Mouse (Mus musculus): ENCODE results near the gene Cux1.

Cux1 gene

GRCm38 (mm10) chr5:136377101-136377500, 190.2 kb downstream of the Cux1 start:
- in situ Hi-C loops (cut with MboI, MseI), result loop anchor here (10.0 kb wide), 1 partner anchor 288 kb away; no protein-coding TSS in a partner anchor

GRCm38 (mm10) chr5:136375350-136375749, 191.9 kb downstream of the Cux1 start:
- in situ Hi-C loops (cut with MboI, MseI), result loop anchor here (10.0 kb wide), 1 partner anchor 289 kb away; no protein-coding TSS in a partner anchor

- in situ Hi-C loops (cut with MboI, MseI), result loop anchor here (10.0 kb wide), 1 partner anchor 293 kb away; no protein-coding TSS in a partner anchor
Observed at GRCm38 (mm10) chr5:136372276-136372675, 195.0 kb downstream of the Cux1 start.

DNA sequence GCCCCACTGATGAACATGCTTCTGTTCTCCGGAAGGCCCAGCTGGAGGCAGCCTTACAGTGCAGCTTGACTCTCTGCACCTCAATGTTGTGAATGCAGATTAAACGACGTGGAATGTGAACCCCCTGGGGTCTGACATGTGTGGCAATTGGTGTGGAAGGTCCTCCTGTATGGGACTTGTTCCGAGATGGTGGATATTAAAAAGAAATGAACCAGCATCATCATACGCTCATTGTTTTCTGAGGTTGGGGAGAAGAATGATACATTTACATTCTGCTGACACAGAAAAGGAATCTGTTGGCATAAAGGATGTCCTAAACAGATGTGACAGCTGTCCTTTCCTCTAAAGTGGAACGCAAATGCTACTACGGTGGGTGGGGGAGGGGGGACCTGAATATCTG, 203.9 kb downstream of the Cux1 start:
- in situ Hi-C loops (cut with MboI, MseI), result no loop called here

DNA sequence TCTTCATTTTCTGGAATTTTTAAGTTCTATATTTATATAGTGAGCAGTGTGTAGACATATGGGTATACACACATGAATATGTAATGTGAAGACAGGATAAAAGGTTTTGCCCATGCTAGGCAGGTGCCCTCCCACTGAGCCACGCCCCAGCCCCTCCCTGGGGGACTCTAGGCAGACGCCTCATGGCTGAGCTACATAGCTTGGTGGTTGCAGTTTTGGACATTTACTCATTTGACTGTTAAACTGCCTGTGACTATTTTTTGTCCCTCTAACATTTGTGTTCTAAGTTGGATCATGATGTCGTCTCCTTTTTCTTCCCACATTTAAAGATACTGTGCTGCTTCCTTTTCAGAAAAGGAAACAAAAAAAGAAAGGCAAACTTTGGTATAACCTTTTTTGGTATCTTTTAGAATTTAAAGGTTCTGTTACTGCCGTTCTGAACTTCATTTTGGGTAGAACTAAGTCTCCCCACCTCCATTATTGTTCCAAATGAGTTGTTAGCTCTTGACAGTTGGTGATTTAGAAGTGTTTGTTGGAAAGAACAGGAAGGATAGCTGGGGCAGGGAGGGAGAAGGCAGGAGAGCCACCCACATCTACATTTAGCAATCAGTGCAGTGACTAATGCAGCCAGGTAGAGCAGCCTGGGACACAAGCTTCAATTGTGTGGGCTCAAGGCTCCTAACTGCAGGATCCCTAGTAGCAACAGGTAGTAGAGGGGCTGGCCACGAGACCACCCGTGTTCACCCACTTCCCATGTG, 204.6 kb downstream of the Cux1 start:
- in situ Hi-C loops (cut with MboI, MseI), result no loop called here

GRCm38 (mm10) chr5:136362021-136362420, 205.3 kb downstream of the Cux1 start:
- in situ Hi-C loops (cut with MboI, MseI), result no loop called here

DNA sequence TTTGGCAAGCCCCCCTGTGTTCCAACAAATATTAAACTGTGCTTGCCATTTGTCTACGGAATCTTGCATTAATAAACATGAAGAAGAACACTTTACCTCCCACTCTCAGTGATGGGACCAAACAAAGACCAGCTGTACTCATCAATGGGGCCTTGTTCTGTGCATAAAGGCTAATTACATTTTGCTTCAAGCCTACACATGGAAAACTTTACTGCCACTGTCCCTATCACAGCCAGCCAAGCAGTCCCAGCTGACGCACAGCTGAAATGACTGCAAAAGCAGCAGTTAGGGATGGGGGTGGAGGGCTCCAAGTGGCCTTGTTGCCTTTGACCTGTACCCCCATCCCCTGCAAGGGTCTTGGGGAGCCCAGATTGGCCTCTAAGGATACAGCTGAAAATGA, 210.1 kb downstream of the Cux1 start:
- in situ Hi-C loops (cut with MboI, MseI), result no loop called here

DNA sequence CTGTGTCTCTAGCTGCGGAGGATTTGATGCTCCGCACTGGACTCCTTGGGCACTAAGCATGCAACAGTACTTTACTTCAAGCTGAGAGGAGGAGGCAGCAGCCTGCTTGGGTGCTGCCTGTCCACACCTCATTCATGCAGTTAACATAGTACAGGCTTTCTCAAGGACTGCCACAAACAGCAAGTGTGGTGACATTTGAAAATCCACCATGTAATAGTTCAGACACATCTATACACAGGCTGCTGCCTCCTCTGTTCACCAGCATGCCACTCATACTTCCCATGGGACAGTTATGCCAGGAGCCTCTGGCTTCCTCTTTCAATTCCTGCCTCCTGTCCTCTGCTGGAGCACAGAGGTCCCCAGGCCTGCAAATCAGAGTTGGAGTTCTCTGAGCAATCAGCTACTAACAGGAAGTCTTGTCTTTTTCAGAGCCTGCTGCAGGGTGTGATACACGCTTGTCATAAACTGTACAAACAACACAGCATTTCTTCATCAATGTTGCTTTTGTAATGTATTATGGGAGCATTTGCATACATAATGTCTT, 211.6 kb downstream of the Cux1 start:
- in situ Hi-C loops (cut with MboI, MseI), result no loop called here

DNA sequence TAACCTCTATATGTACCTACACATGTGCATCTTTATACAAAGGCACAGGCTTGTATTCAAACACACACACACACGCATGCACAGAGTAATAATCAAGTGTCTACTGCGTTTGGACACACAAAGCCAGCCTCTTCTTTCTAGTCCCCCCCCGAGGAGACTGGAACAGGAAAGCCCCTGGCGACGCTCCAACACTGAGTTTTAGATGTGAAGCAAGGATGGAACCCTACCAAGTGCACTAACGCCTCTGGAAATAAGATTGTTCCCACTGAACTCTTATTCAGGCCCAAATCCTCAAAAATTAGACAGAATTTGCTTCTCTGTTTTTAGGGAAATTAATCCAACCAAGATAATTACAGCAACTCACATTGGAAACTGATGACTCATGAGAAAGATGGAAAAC, 212.6 kb downstream of the Cux1 start:
- in situ Hi-C loops (cut with MboI, MseI), result no loop called here

DNA sequence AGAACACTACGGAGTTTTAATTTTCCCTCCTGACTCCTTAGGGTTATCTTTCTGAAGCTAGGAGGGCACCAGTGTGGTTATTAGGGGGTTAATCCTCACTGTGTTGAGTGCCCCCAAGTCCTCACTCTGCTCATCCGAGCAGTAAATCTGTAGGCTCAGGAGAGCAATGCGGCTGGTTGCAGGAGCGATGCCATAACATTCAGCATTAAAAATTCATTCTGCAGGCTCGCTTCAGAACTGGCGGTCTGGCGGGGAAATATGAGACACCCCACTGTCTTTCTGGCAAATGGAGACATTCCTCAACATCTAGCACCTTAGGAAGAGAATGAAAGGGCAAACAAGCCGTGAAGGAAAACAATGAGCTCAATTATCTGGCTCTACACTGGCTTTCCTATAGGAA, 214.2 kb downstream of the Cux1 start:
- in situ Hi-C loops (cut with MboI, MseI), result no loop called here

- in situ Hi-C loops (cut with MboI, MseI), result no loop called here
Observed at GRCm38 (mm10) chr5:136343156-136343890, 224.0 kb downstream of the Cux1 start.

- in situ Hi-C loops (cut with MboI, MseI), result no loop called here
Observed at GRCm38 (mm10) chr5:136336798-136337527, 230.3 kb downstream of the Cux1 start.

GRCm38 (mm10) chr5:136335681-136336080, 231.6 kb downstream of the Cux1 start:
- in situ Hi-C loops (cut with MboI, MseI), result no loop called here

GRCm38 (mm10) chr5:136334780-136335179, 232.5 kb downstream of the Cux1 start:
- in situ Hi-C loops (cut with MboI, MseI), result no loop called here

DNA sequence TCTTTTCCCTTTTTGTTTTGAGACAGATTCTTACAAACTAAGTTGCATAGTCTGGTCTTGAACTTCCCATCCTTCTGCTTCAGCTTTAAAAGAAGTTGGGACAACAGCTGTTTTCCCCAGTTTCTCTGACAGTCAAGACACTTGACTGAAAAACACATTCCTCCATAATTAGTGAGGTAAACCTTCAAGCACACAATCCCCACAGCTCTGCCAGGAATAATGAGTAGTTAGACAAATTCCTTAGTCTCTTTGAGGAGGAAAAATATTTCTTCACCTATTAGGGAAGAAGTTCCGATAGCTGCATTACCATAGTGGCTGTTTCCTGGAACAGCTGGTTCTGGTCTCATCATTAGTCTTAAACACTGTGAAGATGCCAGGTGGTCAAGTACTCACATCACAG, 233.2 kb downstream of the Cux1 start:
- in situ Hi-C loops (cut with MboI, MseI), result no loop called here

DNA sequence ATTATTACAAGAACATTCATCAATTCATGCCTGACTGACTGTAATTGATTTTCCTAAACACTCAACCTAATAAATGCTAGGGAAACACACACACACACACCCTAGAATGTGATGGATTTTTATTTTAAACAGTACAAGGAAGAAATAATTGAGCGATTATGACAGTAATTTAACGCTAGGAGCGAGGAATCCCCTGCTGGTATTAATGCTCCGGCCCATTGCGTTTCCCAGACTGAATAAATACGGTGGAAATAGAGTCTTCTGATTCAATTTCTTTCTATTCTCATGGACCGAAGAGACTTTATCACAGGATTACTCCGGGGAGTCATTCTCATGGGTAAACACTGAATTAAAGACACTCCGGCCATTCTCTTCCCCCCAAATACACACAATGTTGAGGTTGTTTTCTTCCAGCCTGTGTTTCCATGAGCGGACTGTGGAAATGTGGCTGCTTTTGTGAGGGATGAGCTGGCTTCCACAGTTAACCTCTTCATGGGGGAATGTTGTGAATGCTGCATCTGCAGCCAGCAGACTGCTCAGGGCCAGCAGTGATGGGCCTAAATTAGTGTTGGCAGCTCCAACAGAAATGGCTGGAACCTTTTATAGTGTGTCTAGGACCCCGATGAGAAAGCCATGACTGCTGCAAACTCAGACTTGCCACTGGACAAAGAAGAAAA, 234.4 kb downstream of the Cux1 start:
- in situ Hi-C loops (cut with MboI, MseI), result no loop called here

- in situ Hi-C loops (cut with MboI, MseI), result loop anchor here (5.0 kb wide), 1 partner anchor 60 kb away; no protein-coding TSS in a partner anchor
Observed at GRCm38 (mm10) chr5:136327736-136328135, 239.6 kb downstream of the Cux1 start.

- in situ Hi-C loops (cut with MboI, MseI), result loop anchor here (5.0 kb wide), 1 partner anchor 59 kb away; no protein-coding TSS in a partner anchor
Observed at GRCm38 (mm10) chr5:136326626-136327025, 240.7 kb downstream of the Cux1 start.

GRCm38 (mm10) chr5:136324506-136324905, 242.8 kb downstream of the Cux1 start:
- in situ Hi-C loops (cut with MboI, MseI), result no loop called here

DNA sequence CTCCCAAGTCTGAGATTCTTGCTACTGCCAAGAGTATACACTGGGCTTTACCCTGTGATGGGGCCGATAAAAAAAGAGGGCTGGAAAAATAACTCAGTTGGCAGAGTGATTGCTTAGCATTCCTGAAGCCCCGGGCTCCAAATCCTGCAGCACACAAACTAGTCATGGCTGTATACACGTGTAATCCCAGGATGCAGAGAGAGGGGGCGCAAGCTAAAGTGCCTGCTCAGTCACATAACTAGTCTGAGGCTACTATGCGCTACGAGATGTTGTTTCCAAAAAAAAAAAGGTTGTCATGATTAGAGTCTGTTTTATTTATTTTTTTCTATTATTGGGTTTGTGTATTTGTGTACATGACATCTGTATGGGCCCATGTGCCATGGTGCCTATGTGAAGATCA, 245.9 kb downstream of the Cux1 start:
- in situ Hi-C loops (cut with MboI, MseI), result no loop called here

DNA sequence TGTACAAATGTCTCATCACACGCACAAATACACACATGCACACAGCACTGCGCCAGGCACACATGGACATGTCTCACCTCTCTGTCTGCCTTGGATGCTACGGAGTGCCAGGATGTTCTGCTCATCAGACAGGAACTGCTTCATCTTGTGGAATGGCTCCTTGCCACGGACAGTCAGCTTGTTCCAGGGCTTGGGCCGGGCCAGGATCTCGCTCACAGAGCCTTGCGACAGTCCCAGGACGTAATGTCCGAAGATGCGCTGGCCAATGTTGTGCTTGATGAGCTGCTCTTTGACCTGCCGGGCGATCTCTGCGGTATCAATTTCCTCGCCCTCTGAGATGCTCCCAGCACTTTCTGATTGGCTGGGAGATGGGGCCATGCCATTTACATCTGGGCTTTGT, 254.7 kb downstream of the Cux1 start:
- in situ Hi-C loops (cut with MboI, MseI), result no loop called here

All from T-helper 1 cell (primary cell).